Mouse (Mus musculus): ENCODE measurements around the gene Otop3. TPM values are rescaled to one million over a fixed set of nuclear protein-coding genes. Genes with fewer than 3 reads are reported as not detected.
"Not testable (repeated sequence)": the region's sequence is repeated elsewhere in the genome, so short reads cannot be mapped to it uniquely, and the experiment has no call there.

Gene Otop3
- polyA plus RNA-seq, 1 experiment from 2014 or later = 0.18 TPM

- Histone ChIP-seq H3K36me3 (ENCODE audit: control insufficient read depth, insufficient read depth, low read length) (no peaks in the 10 kb centered on the region), H3K9ac (ENCODE audit: low read length) (no peak overlapping the region), H3K27me3 (ENCODE audit: control insufficient read depth, insufficient read depth, low read length) (peaks cover 3% of the 10 kb centered on the region; the same call in 1 of the 2 replicates), H3K4me3 (ENCODE audit: low read depth, low read length) (no peak overlapping the region), H3K4me1 (ENCODE audit: control insufficient read depth, insufficient read depth, low read length) (peaks cover 8% of the 10 kb centered on the region), H3K27ac (ENCODE audit: low read depth, low read length) (no peak overlapping the region), H3K9me3 (ENCODE audit: control insufficient read depth, low read length) (no peaks in the 10 kb centered on the region), H3K4me2 (no peak overlapping the region)
- WGBS = 80% methylated on average over 7 of the region's 7 CpGs
- ATAC-seq (ENCODE audit: low FRiP score) (no peak), DNase-seq (ENCODE audit: low spot score, missing footprints) (no peak)
Observed at GRCm38 (mm10) chr11:115376722-115377121, 42.2 kb downstream of the Otop3 start.

- DNase-seq (ENCODE audit: low spot score, missing footprints) (no peak), ATAC-seq (ENCODE audit: low FRiP score) (no peak)
- H3K27ac ChIP-seq (ENCODE audit: low read depth, low read length) = no peak overlapping the region
- no peaks in the 10 kb centered on the region for H3K9me3 ChIP-seq (ENCODE audit: control insufficient read depth, low read length)
- H3K4me3 ChIP-seq (ENCODE audit: low read depth, low read length) = no peak overlapping the region
- H3K4me2 ChIP-seq = no peak overlapping the region
- no peaks in the 10 kb centered on the region for H3K36me3 ChIP-seq (ENCODE audit: control insufficient read depth, insufficient read depth, low read length)
- H3K27me3 ChIP-seq (ENCODE audit: control insufficient read depth, insufficient read depth, low read length) = peaks cover 3% of the 10 kb centered on the region; the same call in 1 of the 2 replicates
- H3K4me1 ChIP-seq (ENCODE audit: control insufficient read depth, insufficient read depth, low read length) = peaks cover 8% of the 10 kb centered on the region
- 88% methylated on average over 4 of the region's 4 CpGs for WGBS
- H3K9ac ChIP-seq (ENCODE audit: low read length) = no peak overlapping the region
Observed at GRCm38 (mm10) chr11:115377254-115377653, 42.7 kb downstream of the Otop3 start.

DNA sequence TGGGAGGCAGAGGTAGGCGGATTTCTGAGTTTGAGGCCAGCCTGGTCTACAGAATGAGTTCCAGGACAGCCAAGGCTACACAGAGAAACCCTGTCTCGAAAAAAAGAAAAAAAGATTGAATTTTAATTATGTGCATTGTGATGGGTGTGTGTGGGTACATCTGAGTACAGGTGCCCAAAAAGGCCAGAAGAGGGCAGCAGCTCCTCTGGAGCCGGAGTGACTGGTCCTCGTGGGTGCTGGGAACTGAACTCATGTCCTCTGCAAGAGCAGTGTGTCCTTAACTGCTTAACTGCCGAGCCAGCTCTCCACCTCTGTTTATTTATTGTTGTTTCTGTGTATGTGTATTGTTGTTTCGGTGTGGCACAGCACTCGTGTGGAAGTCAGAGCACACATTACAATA lies 43.3 kb downstream of the Otop3 start:
- ATAC-seq (ENCODE audit: low FRiP score) (no peak), DNase-seq (ENCODE audit: low spot score, missing footprints) (no peak)
- no peak overlapping the region for H3K4me3 ChIP-seq (ENCODE audit: low read depth, low read length)
- 82% methylated on average over 7 of the region's 7 CpGs for WGBS
- no peak overlapping the region for H3K9ac ChIP-seq (ENCODE audit: low read length)
- no peaks in the 10 kb centered on the region for H3K9me3 ChIP-seq (ENCODE audit: control insufficient read depth, low read length)
- peaks cover 3% of the 10 kb centered on the region; the same call in 1 of the 2 replicates for H3K27me3 ChIP-seq (ENCODE audit: control insufficient read depth, insufficient read depth, low read length)
- no peaks in the 10 kb centered on the region for H3K36me3 ChIP-seq (ENCODE audit: control insufficient read depth, insufficient read depth, low read length)
- H3K4me2 ChIP-seq = no peak overlapping the region
- no peak overlapping the region for H3K27ac ChIP-seq (ENCODE audit: low read depth, low read length)
- peaks cover 14% of the 10 kb centered on the region for H3K4me1 ChIP-seq (ENCODE audit: control insufficient read depth, insufficient read depth, low read length)

- Histone ChIP-seq H3K4me1 (ENCODE audit: control insufficient read depth, insufficient read depth, low read length) (peaks cover 27% of the 10 kb centered on the region), H3K36me3 (ENCODE audit: control insufficient read depth, insufficient read depth, low read length) (no peaks in the 10 kb centered on the region), H3K9ac (ENCODE audit: low read length) (peak overlapping the region; percentile 95; the same call in 1 of the 2 replicates), H3K4me2 (peak overlapping the region; percentile 89), H3K4me3 (ENCODE audit: low read depth, low read length) (peak overlapping the region; percentile 87), H3K27ac (ENCODE audit: low read depth, low read length) (no peak overlapping the region; the same call in 1 of the 2 replicates), H3K9me3 (ENCODE audit: control insufficient read depth, low read length) (no peaks in the 10 kb centered on the region), H3K27me3 (ENCODE audit: control insufficient read depth, insufficient read depth, low read length) (no peaks in the 10 kb centered on the region)
- WGBS = 14% methylated on average over 9 of the region's 9 CpGs
- DNase-seq (ENCODE audit: low spot score, missing footprints) (peak; percentile 89), ATAC-seq (ENCODE audit: low FRiP score) (no peak)
Observed at GRCm38 (mm10) chr11:115381276-115381675, 46.7 kb downstream of the Otop3 start.

DNA sequence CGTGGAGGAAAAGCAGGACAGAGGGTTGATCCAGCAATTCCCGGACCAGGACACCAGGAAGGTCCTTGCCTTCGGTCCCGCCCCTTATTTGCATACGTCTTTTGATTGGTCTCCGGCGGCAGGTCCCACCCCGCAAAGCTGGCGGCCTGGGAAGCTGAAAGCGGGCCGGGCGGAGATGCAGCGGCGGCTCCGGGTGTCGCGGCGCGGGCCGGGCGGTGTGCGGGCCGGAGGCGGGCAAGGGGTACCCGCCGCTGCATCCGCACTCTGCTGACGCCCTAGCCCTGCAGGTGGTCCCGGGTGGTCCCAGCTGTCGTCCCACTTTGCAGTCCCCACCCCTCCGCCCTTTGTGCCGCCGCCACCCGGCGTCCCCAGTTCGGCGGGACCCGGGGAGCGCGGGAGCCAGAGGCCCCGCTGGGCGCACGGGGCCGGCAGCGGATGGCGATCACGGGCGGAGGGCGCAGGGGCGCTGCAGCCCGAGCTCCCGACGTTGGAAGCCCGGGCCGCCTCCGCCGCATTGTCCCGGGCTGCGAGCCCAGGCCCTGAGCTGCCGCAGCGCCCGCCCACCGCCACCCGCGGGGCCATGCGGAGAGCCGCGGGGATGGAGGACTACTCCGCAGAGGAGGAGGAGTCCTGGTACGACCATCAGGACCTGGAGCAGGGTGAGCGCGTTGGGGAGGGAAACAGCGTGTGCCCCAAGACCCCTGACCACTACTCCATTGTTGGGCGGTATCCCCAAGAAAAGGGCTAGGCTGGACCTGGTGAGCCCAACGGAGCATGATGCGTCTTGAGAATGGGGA lies 47.4 kb downstream of the Otop3 start, which contains the start of gene Cdr2l:
Gene Cdr2l, plus strand, starts transcription at position 174 of the 797 bp plus-strand sequence.
- Histone ChIP-seq H3K27me3 (ENCODE audit: control insufficient read depth, insufficient read depth, low read length) (no peaks in the 10 kb centered on the region), H3K9ac (ENCODE audit: low read length) (peak within 1 kb of the TSS; percentile 95), H3K4me3 (ENCODE audit: low read depth, low read length) (peak within 1 kb of the TSS; percentile 87), H3K4me2 (peak within 1 kb of the TSS; percentile 89), H3K4me1 (ENCODE audit: control insufficient read depth, insufficient read depth, low read length) (peaks cover 27% of the 10 kb centered on the region), H3K36me3 (ENCODE audit: control insufficient read depth, insufficient read depth, low read length) (no peaks in the 10 kb centered on the region), H3K27ac (ENCODE audit: low read depth, low read length) (peak within 1 kb of the TSS; percentile 90), H3K9me3 (ENCODE audit: control insufficient read depth, low read length) (no peaks in the 10 kb centered on the region)
- ATAC-seq (ENCODE audit: low FRiP score) (peak; percentile 94), DNase-seq (ENCODE audit: low spot score, missing footprints) (peak; percentile 98)
- WGBS = under 1% methylated on average over 72 of the region's 76 CpGs

DNA sequence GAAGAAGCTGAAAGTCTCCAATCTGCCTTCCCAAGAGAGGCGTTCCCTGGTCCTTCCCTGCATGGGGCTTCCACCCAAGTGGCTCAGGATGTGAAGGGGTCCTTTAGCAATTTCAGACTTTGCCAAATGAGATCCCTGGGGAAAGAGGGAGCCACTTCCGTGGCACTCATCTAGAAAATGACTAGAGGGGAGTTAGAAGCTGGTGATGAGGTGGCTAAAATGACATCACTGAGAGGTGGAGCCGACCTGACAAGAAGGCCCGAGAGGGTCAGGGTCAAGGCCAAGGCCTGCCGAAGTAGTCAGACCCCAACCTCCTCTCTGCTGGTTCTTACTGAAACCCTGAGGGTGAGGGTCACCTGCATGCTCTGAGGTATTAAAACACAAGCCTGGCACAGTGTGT lies 48.4 kb downstream of the Otop3 start:
- Histone ChIP-seq H3K4me2 (peak overlapping the region; percentile 89), H3K9ac (ENCODE audit: low read length) (peak overlapping the region; percentile 95), H3K27ac (ENCODE audit: low read depth, low read length) (no peak overlapping the region), H3K4me3 (ENCODE audit: low read depth, low read length) (peak overlapping the region; percentile 87), H3K4me1 (ENCODE audit: control insufficient read depth, insufficient read depth, low read length) (peaks cover 27% of the 10 kb centered on the region), H3K36me3 (ENCODE audit: control insufficient read depth, insufficient read depth, low read length) (no peaks in the 10 kb centered on the region), H3K9me3 (ENCODE audit: control insufficient read depth, low read length) (no peaks in the 10 kb centered on the region), H3K27me3 (ENCODE audit: control insufficient read depth, insufficient read depth, low read length) (no peaks in the 10 kb centered on the region)
- 13% methylated on average over 5 of the region's 5 CpGs for WGBS
- DNase-seq (ENCODE audit: low spot score, missing footprints) (no peak), ATAC-seq (ENCODE audit: low FRiP score) (no peak)

DNA sequence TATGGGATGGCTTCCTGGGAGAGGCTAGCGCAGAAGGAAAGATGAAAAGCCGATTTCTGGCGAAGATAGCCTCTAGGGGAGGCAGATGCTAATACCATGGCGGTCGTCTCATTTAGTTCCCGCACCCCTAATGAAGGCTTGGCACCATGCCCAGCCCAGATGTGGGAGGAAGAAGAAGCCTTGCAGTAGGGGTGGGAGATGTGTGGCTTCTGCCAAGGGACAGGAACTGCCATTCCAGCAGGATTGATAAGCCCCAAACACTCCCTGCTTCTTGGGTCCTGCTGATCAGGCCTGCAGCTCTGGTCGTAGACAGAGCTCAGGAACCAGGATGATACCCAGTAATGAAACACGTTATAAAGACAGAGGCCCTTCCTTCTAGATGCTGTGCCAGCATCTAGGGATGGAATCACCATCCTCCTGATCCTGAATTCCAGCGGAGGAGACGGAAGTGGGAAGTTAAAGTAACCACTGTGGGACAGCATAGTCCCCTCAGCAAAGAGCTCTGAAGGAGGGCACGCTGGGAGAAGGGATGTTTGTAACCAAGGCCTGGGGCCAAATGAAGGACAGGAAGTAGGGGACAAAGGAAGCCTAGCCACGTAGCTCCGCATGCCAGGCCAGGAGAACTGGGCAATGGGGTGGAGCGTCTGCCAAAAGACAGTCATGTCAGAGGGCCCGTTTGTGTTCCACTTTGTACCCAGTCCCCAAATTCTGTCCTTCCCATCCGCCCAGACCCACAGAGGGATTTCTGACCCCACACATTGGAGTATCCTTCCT lies 49.4 kb downstream of the Otop3 start:
- DNase-seq (ENCODE audit: low spot score, missing footprints) = no peak
- Histone ChIP-seq H3K36me3 (ENCODE audit: control insufficient read depth, insufficient read depth, low read length) (no peaks in the 10 kb centered on the region), H3K27ac (ENCODE audit: low read depth, low read length) (no peak overlapping the region), H3K9ac (ENCODE audit: low read length) (peak overlapping the region; percentile 95; the same call in 1 of the 2 replicates), H3K4me2 (peak overlapping the region; percentile 89), H3K27me3 (ENCODE audit: control insufficient read depth, insufficient read depth, low read length) (no peaks in the 10 kb centered on the region), H3K4me3 (ENCODE audit: low read depth, low read length) (peak overlapping the region; percentile 87), H3K9me3 (ENCODE audit: control insufficient read depth, low read length) (no peaks in the 10 kb centered on the region), H3K4me1 (ENCODE audit: control insufficient read depth, insufficient read depth, low read length) (peaks cover 27% of the 10 kb centered on the region)
- WGBS = 68% methylated on average over 16 of the region's 16 CpGs
- ATAC-seq (ENCODE audit: low FRiP score) = no peak

- Histone ChIP-seq H3K4me3 (ENCODE audit: low read depth, low read length) (no peak overlapping the region), H3K4me2 (no peak overlapping the region), H3K9ac (ENCODE audit: low read length) (no peak overlapping the region; the same call in 1 of the 2 replicates), H3K36me3 (ENCODE audit: control insufficient read depth, insufficient read depth, low read length) (no peaks in the 10 kb centered on the region), H3K27ac (ENCODE audit: low read depth, low read length) (no peak overlapping the region), H3K9me3 (ENCODE audit: control insufficient read depth, low read length) (no peaks in the 10 kb centered on the region), H3K4me1 (ENCODE audit: control insufficient read depth, insufficient read depth, low read length) (peaks cover 27% of the 10 kb centered on the region), H3K27me3 (ENCODE audit: control insufficient read depth, insufficient read depth, low read length) (no peaks in the 10 kb centered on the region)
- no peak for ATAC-seq (ENCODE audit: low FRiP score)
- DNase-seq (ENCODE audit: low spot score, missing footprints) = no peak
- WGBS = 85% methylated on average over 5 of the region's 5 CpGs
Observed at GRCm38 (mm10) chr11:115384587-115384986, 50.1 kb downstream of the Otop3 start.

- not testable (repeated sequence) for ATAC-seq (ENCODE audit: low FRiP score); H3K4me3 ChIP-seq (ENCODE audit: low read depth, low read length); H3K9me3 ChIP-seq (ENCODE audit: control insufficient read depth, low read length); H3K36me3 ChIP-seq (ENCODE audit: control insufficient read depth, insufficient read depth, low read length); H3K27ac ChIP-seq (ENCODE audit: low read depth, low read length); H3K4me2 ChIP-seq; H3K9ac ChIP-seq (ENCODE audit: low read length); H3K27me3 ChIP-seq (ENCODE audit: control insufficient read depth, insufficient read depth, low read length); DNase-seq (ENCODE audit: low spot score, missing footprints)
- H3K4me1 ChIP-seq (ENCODE audit: control insufficient read depth, insufficient read depth, low read length) = peaks cover 27% of the 10 kb centered on the region
- 94% methylated on average over 3 of the region's 3 CpGs for WGBS
Observed at GRCm38 (mm10) chr11:115386859-115387258, 52.3 kb downstream of the Otop3 start.
